In genomic region chr7:137436901-137437300, GRCm38 (mm10) we compare ENCODE assay signal across 8 mouse cellular contexts. TPM values are rescaled to one million over a fixed set of nuclear protein-coding genes. Genes with fewer than 3 reads are reported as not detected.
DNase-seq lines count a peak whose midpoint lies in the region; ATAC-seq lines count a peak whose summit lies in the region.

No protein-coding gene starts in this region.

- no peaks in the 10 kb centered on the region for H3K9me3 ChIP-seq in limb, embryonic 11.5 days (ENCODE audit: control insufficient read depth, low read length)
- no peaks in the 10 kb centered on the region for H3K9me3 ChIP-seq in stomach, embryonic 14.5 days (ENCODE audit: control insufficient read depth, low read depth, low read length)

- H3K27me3 ChIP-seq in limb, embryonic 11.5 days (ENCODE audit: control insufficient read depth, insufficient read depth, low read length): no peaks in the 10 kb centered on the region
- H3K27me3 ChIP-seq in stomach, embryonic 14.5 days (ENCODE audit: control insufficient read depth, insufficient read depth, low read length): no peaks in the 10 kb centered on the region

- no peak overlapping the region for H3K27ac ChIP-seq in limb, embryonic 11.5 days (replicated peaks; ENCODE audit: low read depth, low read length)
- H3K27ac ChIP-seq in stomach, embryonic 14.5 days (ENCODE audit: low read length): no peak overlapping the region

- DNase-seq in cerebellum, adult 8-10 months: peak; percentile 21
- no peak for DNase-seq in cerebellum, adult 11 months
- peak; percentile 12 for DNase-seq in retina, embryonic 14.5 days (ENCODE audit: low spot score)
- no peak for DNase-seq in retina, postnatal 1 day
- DNase-seq in limb, embryonic 11.5 days (ENCODE audit: low spot score): no peak
- no peak for DNase-seq in adrenal gland, postnatal 10 days
- DNase-seq in lung, postnatal 14 days: no peak

- H3K4me3 ChIP-seq in limb, embryonic 11.5 days (ENCODE audit: low read depth, low read length): peak overlapping the region; percentile 89
- peak overlapping the region; percentile 92; the same call in 1 of the 2 replicates for H3K4me3 ChIP-seq in stomach, embryonic 14.5 days (ENCODE audit: low read depth, low read length)

- ATAC-seq in limb, embryonic 11.5 days (ENCODE audit: insufficient number of reproducible peaks, low FRiP score, low TSS enrichment, low read depth): no peak
- ATAC-seq in stomach, embryonic 14.5 days (ENCODE audit: insufficient number of reproducible peaks, insufficient read depth, low FRiP score, low read depth): no peak

- peaks cover 9% of the 10 kb centered on the region for H3K4me1 ChIP-seq in limb, embryonic 11.5 days (ENCODE audit: control insufficient read depth, insufficient read depth, low read length)
- H3K4me1 ChIP-seq in stomach, embryonic 14.5 days (ENCODE audit: control insufficient read depth, insufficient read depth, low read length): peaks cover 10% of the 10 kb centered on the region; the same call in 1 of the 2 replicates

- H3K36me3 ChIP-seq in limb, embryonic 11.5 days (ENCODE audit: control insufficient read depth, insufficient read depth, low read length): no peaks in the 10 kb centered on the region
- no peaks in the 10 kb centered on the region for H3K36me3 ChIP-seq in stomach, embryonic 14.5 days (ENCODE audit: control insufficient read depth, insufficient read depth, low read length)

- H3K4me2 ChIP-seq in limb, embryonic 11.5 days (ENCODE audit: low read depth, severe bottlenecking): peak overlapping the region; percentile 27; the same call in 1 of the 2 replicates
- H3K4me2 ChIP-seq in stomach, embryonic 14.5 days (replicated peaks; ENCODE audit: low read depth, low read length): peak overlapping the region; percentile 31

- H3K9ac ChIP-seq in limb, embryonic 11.5 days (ENCODE audit: low read length): no peak overlapping the region
- no peak overlapping the region for H3K9ac ChIP-seq in stomach, embryonic 14.5 days (replicated peaks; ENCODE audit: low read depth, low read length)

- 76% methylated on average over 6 of the region's 6 CpGs for WGBS in limb, embryonic 11.5 days
- WGBS in stomach, embryonic 14.5 days: 75% methylated on average over 6 of the region's 6 CpGs

RNA-seq across cellular contexts. Expression of gene Glrx3, which starts 0.5 kb away (rescaled TPM):
- polyA plus RNA-seq in limb, embryonic 11.5 days (2014; fragmentation: Nextera tagmentation; extraction: Ambion mirVana): 311 and 328 TPM in 2 replicates
- 254 and 270 TPM in 2 replicates for polyA plus RNA-seq in stomach, embryonic 14.5 days (2014; fragmentation: Nextera tagmentation; extraction: Ambion mirVana)
- 100 to 1,000 TPM; 119 to 129 TPM for total RNA-seq in adrenal gland, postnatal 10 days (2021)

RNA-seq across cellular contexts. Expression of gene 9430038I01Rik, which starts 26.3 kb away (rescaled TPM):
- polyA plus RNA-seq in limb, embryonic 11.5 days (2014; fragmentation: Nextera tagmentation; extraction: Ambion mirVana): 24.3 and 26.2 TPM in 2 replicates
- 26.7 and 33.7 TPM in 2 replicates for polyA plus RNA-seq in stomach, embryonic 14.5 days (2014; fragmentation: Nextera tagmentation; extraction: Ambion mirVana)
- 10 to 100 TPM in 1 of 2 experiments, 1 to 10 TPM in 1; 9.3 to 10.6 TPM for total RNA-seq in adrenal gland, postnatal 10 days (2021)

Comparison
In these comparisons a context has a peak if more than half of its experiments do, and no peak if none do; other contexts are left out.
1. DNase-seq: peak in cerebellum, adult 8-10 months (single experiment) and retina, embryonic 14.5 days (single experiment); none in cerebellum, adult 11 months (single experiment), retina, postnatal 1 day (single experiment), limb, embryonic 11.5 days (single experiment), adrenal gland, postnatal 10 days (single experiment) and lung, postnatal 14 days (single experiment).